Mouse (Mus musculus): Measurements from ENCODE around the gene Ackr3. TPM values are rescaled to one million over a fixed set of nuclear protein-coding genes. Genes with fewer than 3 reads are reported as not detected.

Gene Ackr3
- total and polyA plus RNA-seq, 3 experiments, result 13.1 to 34.4 (median 23.1) TPM

DNA sequence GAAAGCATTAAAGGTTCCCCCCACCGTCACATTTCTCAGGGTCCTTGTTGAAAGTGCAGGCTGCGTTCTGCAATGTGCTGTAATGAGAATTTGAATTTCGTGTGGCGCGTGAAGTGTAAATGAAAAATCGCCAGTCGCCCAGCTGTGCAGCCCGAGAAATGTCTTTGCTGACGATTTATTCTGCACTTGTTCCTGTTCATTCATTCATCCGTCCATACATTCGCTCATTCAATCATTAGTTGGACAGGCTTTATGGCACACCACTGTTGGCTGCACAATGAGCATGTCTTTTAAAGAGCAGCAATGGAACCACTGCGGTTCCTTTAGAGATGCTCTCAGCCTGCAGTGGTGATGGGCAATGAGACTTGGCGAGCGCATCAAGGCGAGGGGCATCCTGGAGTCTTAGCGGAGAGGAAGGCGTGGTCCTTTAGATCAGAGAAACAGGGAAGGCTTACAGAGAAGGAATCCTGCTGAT lies 18.7 kb downstream of the Ackr3 start:
- TF ChIP-seq MAFK (IDR thresholded peaks at IDR 0.05; ENCODE audit: insufficient replicate concordance, low read length) (no peak), ZC3H11A (IDR thresholded peaks at IDR 0.05; ENCODE audit: low read depth, low read length) (no peak), SIN3A (IDR thresholded peaks at IDR 0.05; ENCODE audit: low read length) (no peak), CHD2 (IDR thresholded peaks at IDR 0.05; ENCODE audit: low read length) (no peak), ETS1 (conservative IDR thresholded peaks at IDR 0.05; ENCODE audit: low read depth, low read length) (no peak), BHLHE40 (IDR thresholded peaks at IDR 0.05; ENCODE audit: low read depth, low read length) (no peak), CTCF (conservative IDR thresholded peaks at IDR 0.05 in 1 of 2, IDR thresholded peaks at IDR 0.05 in 1 of 2; ENCODE audit: low read depth in 2 of 2, low read length in 2 of 2) (no peak), RAD21 (IDR thresholded peaks at IDR 0.05; ENCODE audit: low read depth, low read length) (no peak), E2F4 (IDR thresholded peaks at IDR 0.05; ENCODE audit: insufficient replicate concordance, low read depth, low read length) (no peak), NELFE (IDR thresholded peaks at IDR 0.05; ENCODE audit: low read depth, low read length) (no peak), NRF1 (IDR thresholded peaks at IDR 0.05; ENCODE audit: low read depth, low read length) (no peak), USF1 (IDR thresholded peaks at IDR 0.05; ENCODE audit: low read depth, low read length) (no peak), MXI1 (IDR thresholded peaks at IDR 0.05; ENCODE audit: low read depth, low read length) (no peak), TCF12 (IDR thresholded peaks at IDR 0.05; ENCODE audit: low read depth, low read length) (no peak), POLR2AphosphoS2 (IDR thresholded peaks at IDR 0.05; ENCODE audit: low read depth, low read length) (no peak), KAT2A (IDR thresholded peaks at IDR 0.05; ENCODE audit: insufficient replicate concordance, low read length) (no peak)
- no peaks in the 10 kb centered on the region for H3K79me2 ChIP-seq (replicated peaks; ENCODE audit: control insufficient read depth, extremely low read depth, insufficient read depth, poor library complexity, severe bottlenecking)
- H3K9ac ChIP-seq (ENCODE audit: insufficient read depth, low read depth), result no peak overlapping the region
- no peaks in the 10 kb centered on the region for H3K27me3 ChIP-seq (replicated peaks)
- dilution Hi-C loops (cut with MboI; ENCODE audit: extremely low pct_ligation_motif_present, extremely low pct_unique_long_range_greater_than_20kb, low sequenced_read_pairs) (no loop called here), in situ Hi-C loops (cut with MboI; ENCODE audit: low pct_ligation_motif_present, low pct_unique_long_range_greater_than_20kb, low sequenced_read_pairs) (no loop called here)
- peaks cover 0 to 7% of the 10 kb centered on the region in 2 experiments for H3K36me3 ChIP-seq (replicated peaks in 1 of 2; ENCODE audit: control insufficient read depth in 1 of 2, insufficient read depth in 1 of 2, low read length in 1 of 2)
- peaks cover 6% of the 10 kb centered on the region for H3K9me3 ChIP-seq (replicated peaks; ENCODE audit: low read length)
- peaks cover 25 to 66% of the 10 kb centered on the region in 2 experiments for H3K4me1 ChIP-seq (ENCODE audit: control insufficient read depth in 1 of 2, insufficient read depth in 2 of 2)
- no peak overlapping the region for H3K4me2 ChIP-seq (ENCODE audit: insufficient read depth, low read depth, poor library complexity, severe bottlenecking)
- H3K27ac ChIP-seq (ENCODE audit: insufficient read depth, low read depth), result no peak overlapping the region
- DNase-seq (ENCODE audit: extremely low read depth), result no peak
- H3K4me3 ChIP-seq (replicated peaks in 1 of 3; ENCODE audit: low read depth in 2 of 3, low read length in 2 of 3, poor library complexity in 1 of 3), result no peak overlapping the region

DNA sequence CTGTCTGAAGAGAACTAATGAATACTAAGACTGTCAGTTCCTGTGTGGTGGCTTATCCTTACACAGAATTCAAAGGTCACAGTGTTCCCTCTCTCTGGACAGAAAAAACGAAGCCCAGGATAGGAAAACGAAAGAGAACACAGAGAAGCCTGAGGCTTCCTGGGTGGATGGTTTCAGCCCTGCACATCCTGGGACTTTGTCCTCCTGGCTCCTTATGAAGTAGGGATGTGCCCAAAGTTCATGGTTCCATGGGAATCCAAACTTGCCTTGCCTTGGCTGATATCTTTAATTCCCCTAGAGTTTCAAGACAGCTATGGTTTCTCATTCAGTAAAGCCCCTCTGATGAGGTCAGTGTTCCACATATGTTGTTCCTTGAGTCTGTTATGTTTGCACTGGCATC lies 19.2 kb downstream of the Ackr3 start:
- Histone ChIP-seq H3K4me3 (replicated peaks in 1 of 3; ENCODE audit: low read depth in 2 of 3, low read length in 2 of 3, poor library complexity in 1 of 3) (no peak overlapping the region), H3K36me3 (replicated peaks in 1 of 2; ENCODE audit: control insufficient read depth in 1 of 2, insufficient read depth in 1 of 2, low read length in 1 of 2) (peaks cover 0 to 3% of the 10 kb centered on the region in 2 experiments), H3K4me2 (ENCODE audit: insufficient read depth, low read depth, poor library complexity, severe bottlenecking) (no peak overlapping the region), H3K4me1 (ENCODE audit: control insufficient read depth in 1 of 2, insufficient read depth in 2 of 2) (peaks cover 26 to 64% of the 10 kb centered on the region in 2 experiments), H3K9ac (ENCODE audit: insufficient read depth, low read depth) (no peak overlapping the region), H3K27ac (ENCODE audit: insufficient read depth, low read depth) (no peak overlapping the region), H3K79me2 (replicated peaks; ENCODE audit: control insufficient read depth, extremely low read depth, insufficient read depth, poor library complexity, severe bottlenecking) (no peaks in the 10 kb centered on the region), H3K27me3 (replicated peaks) (no peaks in the 10 kb centered on the region), H3K9me3 (replicated peaks; ENCODE audit: low read length) (peaks cover 2% of the 10 kb centered on the region)
- no peak for DNase-seq (ENCODE audit: extremely low read depth)
- in situ Hi-C loops (cut with MboI; ENCODE audit: low pct_ligation_motif_present, low pct_unique_long_range_greater_than_20kb, low sequenced_read_pairs), result no loop called here
- TF ChIP-seq CHD1 (IDR thresholded peaks at IDR 0.05; ENCODE audit: low read depth, low read length), result no peak
- TF ChIP-seq USF1 (IDR thresholded peaks at IDR 0.05; ENCODE audit: low read depth, low read length), result no peak
- TF ChIP-seq POLR2A (IDR thresholded peaks at IDR 0.05; ENCODE audit: low read depth, low read length), result no peak
- no peak for TF ChIP-seq ETS1 (conservative IDR thresholded peaks at IDR 0.05; ENCODE audit: low read depth, low read length)
- TF ChIP-seq ELF1 (IDR thresholded peaks at IDR 0.05; ENCODE audit: low read depth, low read length), result no peak
- TF ChIP-seq KAT2A (IDR thresholded peaks at IDR 0.05; ENCODE audit: insufficient replicate concordance, low read length), result no peak
- dilution Hi-C loops (cut with MboI; ENCODE audit: extremely low pct_ligation_motif_present, extremely low pct_unique_long_range_greater_than_20kb, low sequenced_read_pairs), result no loop called here

All from CH12.LX (cell line).